Mouse (Mus musculus): ENCODE data around the gene Nos1. TPM values are rescaled to one million over a fixed set of nuclear protein-coding genes. Genes with fewer than 3 reads are reported as not detected.
"Not testable (repeated sequence)": the region's sequence is repeated elsewhere in the genome, so short reads cannot be mapped to it uniquely, and the experiment has no call there.

Nos1 gene
- polyA plus RNA-seq, 1 experiment from 2014 or later = 1.7 TPM

GRCm38 (mm10) chr5:117880916-117881555 lies 100.2 kb downstream of the Nos1 start:
- ATAC-seq = peak; percentile 58; the same call in 1 of the 2 replicates
- 81% methylated on average over 9 of the region's 9 CpGs for WGBS
- H3K27ac ChIP-seq = 0 out of 2 replicates have a peak overlapping the region, but pooled peaks have one; percentile 48

DNA sequence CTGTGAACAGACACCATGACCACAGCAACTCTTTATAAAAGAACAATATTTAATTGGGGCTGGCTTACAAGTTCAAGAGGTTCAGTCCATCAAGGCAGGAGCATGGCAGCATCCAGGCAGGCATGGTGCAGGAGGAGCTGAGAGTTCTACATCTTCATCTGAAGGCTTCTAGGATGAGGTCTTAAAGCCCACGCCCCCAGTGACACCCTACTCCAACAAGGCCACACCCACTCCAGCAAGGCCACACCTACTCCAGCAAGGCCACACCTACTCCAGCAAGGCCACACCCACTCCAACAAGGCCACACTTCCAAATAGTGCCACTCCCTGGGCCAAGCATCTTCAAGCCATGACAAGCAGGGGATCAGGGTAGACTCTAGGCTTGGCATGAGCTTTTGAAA lies 101.6 kb downstream of the Nos1 start:
- 89% methylated on average over 1 of the region's 1 CpGs for WGBS
- H3K9me3 ChIP-seq (replicated peaks); H3K9ac ChIP-seq; H3K4me3 ChIP-seq; H3K4me1 ChIP-seq; H3K4me2 ChIP-seq; H3K27me3 ChIP-seq; H3K27ac ChIP-seq; H3K36me3 ChIP-seq (ENCODE audit: poor library complexity, severe bottlenecking); ATAC-seq: not testable (repeated sequence)

More at GRCm38 (mm10) chr5:117880916-117881555, 100.2 kb downstream of the Nos1 start:
- Histone ChIP-seq H3K27me3 (no peaks in the 10 kb centered on the region), H3K9ac (no peak overlapping the region), H3K36me3 (ENCODE audit: poor library complexity, severe bottlenecking) (no peaks in the 10 kb centered on the region), H3K4me1 (peaks cover 4% of the 10 kb centered on the region), H3K4me2 (no peak overlapping the region), H3K9me3 (replicated peaks) (peaks cover 6% of the 10 kb centered on the region; the same call in 1 of the 2 replicates), H3K4me3 (no peak overlapping the region)

- H3K4me3 ChIP-seq = no peak overlapping the region
- H3K4me2 ChIP-seq = no peak overlapping the region
- 67% methylated on average over 2 of the region's 2 CpGs for WGBS
- H3K36me3 ChIP-seq (ENCODE audit: poor library complexity, severe bottlenecking) = no peaks in the 10 kb centered on the region
- ATAC-seq = no peak
- H3K27me3 ChIP-seq = no peaks in the 10 kb centered on the region
- no peak overlapping the region for H3K9ac ChIP-seq
- H3K9me3 ChIP-seq (replicated peaks) = no peaks in the 10 kb centered on the region
- H3K27ac ChIP-seq = no peak overlapping the region
- peaks cover 4% of the 10 kb centered on the region for H3K4me1 ChIP-seq
Observed at GRCm38 (mm10) chr5:117884991-117885390, 104.2 kb downstream of the Nos1 start.

DNA sequence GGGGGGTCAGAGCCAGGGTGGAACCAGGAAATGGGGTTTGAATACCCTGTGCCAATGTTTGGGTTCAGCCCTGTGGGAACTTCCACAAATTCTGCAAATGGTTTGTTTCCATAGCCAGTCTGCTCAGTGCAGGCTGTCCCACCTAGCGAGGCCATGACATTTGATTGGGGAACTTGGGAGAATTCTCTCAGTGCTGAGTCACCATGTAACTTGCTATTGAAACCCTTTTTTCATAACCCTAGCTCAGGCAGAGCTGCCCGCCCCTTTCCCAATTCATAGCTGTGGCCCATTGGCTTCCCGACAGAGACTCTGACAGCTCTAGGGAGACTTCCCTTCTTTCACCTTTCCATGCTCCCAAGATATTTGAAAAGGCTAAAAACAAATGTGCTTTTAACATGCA lies 107.3 kb downstream of the Nos1 start:
- Histone ChIP-seq H3K4me1 (no peaks in the 10 kb centered on the region), H3K36me3 (ENCODE audit: poor library complexity, severe bottlenecking) (no peaks in the 10 kb centered on the region), H3K9ac (no peak overlapping the region), H3K9me3 (replicated peaks) (no peaks in the 10 kb centered on the region), H3K4me3 (no peak overlapping the region), H3K27ac (no peak overlapping the region), H3K4me2 (no peak overlapping the region), H3K27me3 (no peaks in the 10 kb centered on the region)
- whole genome bisulfite sequencing = 75% methylated on average over 3 of the region's 3 CpGs
- no peak for ATAC-seq

DNA sequence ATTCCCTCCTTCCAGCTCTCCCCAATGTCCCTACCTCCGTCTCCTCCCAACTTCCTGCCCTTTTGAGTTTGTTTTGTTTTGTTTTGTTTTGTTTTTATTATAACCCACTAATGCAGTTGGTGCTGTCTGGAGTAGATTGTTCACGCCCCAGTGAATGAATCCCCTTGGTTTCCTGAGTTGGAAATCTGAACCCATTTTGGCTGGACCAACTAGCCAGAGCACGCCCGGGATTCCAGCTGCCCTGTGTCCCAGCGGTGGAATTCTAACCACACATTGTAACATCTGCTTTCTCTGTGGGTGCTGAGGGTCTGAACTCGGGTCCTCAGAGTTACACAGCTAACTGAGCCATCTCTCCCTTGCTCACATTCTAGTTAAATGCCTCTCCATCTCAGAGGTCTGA lies 108.1 kb downstream of the Nos1 start:
- Histone ChIP-seq H3K4me3 (no peak overlapping the region), H3K9ac (no peak overlapping the region), H3K27ac (no peak overlapping the region; the same call in 1 of the 2 replicates), H3K4me1 (no peaks in the 10 kb centered on the region), H3K27me3 (no peaks in the 10 kb centered on the region), H3K36me3 (ENCODE audit: poor library complexity, severe bottlenecking) (no peaks in the 10 kb centered on the region), H3K9me3 (replicated peaks) (no peaks in the 10 kb centered on the region), H3K4me2 (no peak overlapping the region)
- 72% methylated on average over 6 of the region's 6 CpGs for WGBS
- no peak for ATAC-seq

DNA sequence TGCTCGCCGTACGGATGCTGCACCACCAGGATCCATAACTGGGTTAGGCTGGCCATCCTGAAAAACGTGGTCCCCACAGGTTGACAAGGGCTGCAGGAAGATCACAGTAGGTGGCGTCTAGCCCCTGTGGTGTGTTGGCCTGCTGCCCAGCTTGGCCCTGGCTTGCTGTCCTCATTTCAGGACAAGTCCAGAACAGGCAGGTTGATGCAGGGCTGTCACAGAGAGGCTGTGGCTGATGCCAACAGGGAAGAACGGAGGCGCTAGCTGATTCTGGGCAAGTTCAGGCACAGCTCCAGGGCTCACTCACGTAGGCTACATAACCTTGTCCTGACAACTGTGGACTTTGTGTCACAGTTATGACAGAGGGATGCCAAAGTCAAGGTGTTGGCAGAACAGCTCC lies 108.7 kb downstream of the Nos1 start:
- Histone ChIP-seq H3K9me3 (replicated peaks) (no peaks in the 10 kb centered on the region), H3K9ac (no peak overlapping the region), H3K4me2 (no peak overlapping the region), H3K4me1 (no peaks in the 10 kb centered on the region), H3K4me3 (no peak overlapping the region), H3K27me3 (no peaks in the 10 kb centered on the region), H3K36me3 (ENCODE audit: poor library complexity, severe bottlenecking) (no peaks in the 10 kb centered on the region), H3K27ac (no peak overlapping the region)
- WGBS = 76% methylated on average over 8 of the region's 8 CpGs
- ATAC-seq = no peak

DNA sequence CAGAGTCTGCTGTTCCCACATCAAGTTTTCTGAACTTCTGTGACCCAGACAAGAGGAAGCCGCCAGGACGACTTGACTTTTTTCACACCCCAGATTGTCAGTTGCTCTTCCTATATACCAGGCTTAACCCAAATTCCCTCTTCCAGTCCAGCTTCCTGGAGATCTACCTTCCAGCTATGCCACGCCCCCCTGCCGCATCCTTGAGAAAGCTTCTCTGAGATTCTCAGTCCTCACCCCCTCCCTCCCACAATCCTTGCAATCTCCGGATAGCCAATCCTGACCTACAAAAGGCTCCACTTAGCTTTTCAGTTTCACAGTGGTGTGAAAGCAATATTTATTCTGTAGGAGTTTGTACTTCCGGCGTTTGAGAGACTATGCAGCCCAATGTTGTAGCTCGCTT lies 110.0 kb downstream of the Nos1 start:
- no peaks in the 10 kb centered on the region for H3K4me1 ChIP-seq
- no peaks in the 10 kb centered on the region for H3K9me3 ChIP-seq (replicated peaks)
- no peaks in the 10 kb centered on the region for H3K27me3 ChIP-seq
- H3K36me3 ChIP-seq (ENCODE audit: poor library complexity, severe bottlenecking) = no peaks in the 10 kb centered on the region
- WGBS = 77% methylated on average over 8 of the region's 8 CpGs
- H3K4me3 ChIP-seq = no peak overlapping the region
- H3K27ac ChIP-seq = no peak overlapping the region
- no peak for ATAC-seq
- H3K4me2 ChIP-seq = no peak overlapping the region
- no peak overlapping the region for H3K9ac ChIP-seq

- Histone ChIP-seq H3K27ac (no peak overlapping the region), H3K4me2 (no peak overlapping the region), H3K9ac (no peak overlapping the region), H3K36me3 (ENCODE audit: poor library complexity, severe bottlenecking) (no peaks in the 10 kb centered on the region), H3K4me1 (no peaks in the 10 kb centered on the region), H3K4me3 (no peak overlapping the region), H3K27me3 (no peaks in the 10 kb centered on the region), H3K9me3 (replicated peaks) (no peaks in the 10 kb centered on the region)
- 91% methylated on average over 5 of the region's 5 CpGs for WGBS
- no peak for ATAC-seq
Observed at GRCm38 (mm10) chr5:117891545-117891944, 110.7 kb downstream of the Nos1 start.

- Histone ChIP-seq H3K4me1 (peaks cover 14% of the 10 kb centered on the region; the same call in 1 of the 2 replicates), H3K27me3 (no peaks in the 10 kb centered on the region), H3K36me3 (ENCODE audit: poor library complexity, severe bottlenecking) (no peaks in the 10 kb centered on the region), H3K9ac (no peak overlapping the region), H3K4me3 (no peak overlapping the region), H3K9me3 (replicated peaks) (no peaks in the 10 kb centered on the region), H3K27ac (no peak overlapping the region), H3K4me2 (no peak overlapping the region)
- 86% methylated on average over 5 of the region's 5 CpGs for WGBS
- ATAC-seq = no peak
Observed at GRCm38 (mm10) chr5:117894050-117894449, 113.2 kb downstream of the Nos1 start.

- 18% methylated on average over 9 of the region's 9 CpGs for WGBS
- no peaks in the 10 kb centered on the region for H3K27me3 ChIP-seq
- H3K4me3 ChIP-seq = no peak overlapping the region
- no peak overlapping the region for H3K4me2 ChIP-seq
- no peak for ATAC-seq
- no peak overlapping the region for H3K9ac ChIP-seq
- H3K36me3 ChIP-seq (ENCODE audit: poor library complexity, severe bottlenecking) = no peaks in the 10 kb centered on the region
- H3K9me3 ChIP-seq (replicated peaks) = no peaks in the 10 kb centered on the region
- peaks cover 24% of the 10 kb centered on the region for H3K4me1 ChIP-seq
- no peak overlapping the region for H3K27ac ChIP-seq
Observed at GRCm38 (mm10) chr5:117898055-117898806, 117.4 kb downstream of the Nos1 start.

DNA sequence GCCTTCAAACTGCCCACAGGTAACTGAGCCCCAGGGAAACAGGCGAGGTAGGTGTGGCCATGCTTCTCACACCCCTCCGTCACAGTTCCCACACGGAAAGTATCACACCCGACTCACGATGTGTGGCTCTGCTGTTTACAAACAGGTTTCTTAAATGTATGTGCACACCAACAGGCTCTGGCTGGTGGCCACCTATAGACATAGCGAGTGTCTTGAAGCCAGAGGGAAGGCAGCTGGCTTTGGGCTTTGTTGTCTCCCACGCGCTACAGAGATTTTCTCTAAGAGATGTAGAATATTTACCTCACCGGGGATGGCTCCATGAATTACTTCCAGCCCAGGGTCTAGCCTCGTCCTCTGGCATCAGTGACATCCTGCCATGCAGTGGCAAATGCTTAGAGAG lies 118.5 kb downstream of the Nos1 start:
- Histone ChIP-seq H3K4me2 (no peak overlapping the region), H3K27ac (no peak overlapping the region), H3K27me3 (no peaks in the 10 kb centered on the region), H3K9me3 (replicated peaks) (no peaks in the 10 kb centered on the region), H3K36me3 (ENCODE audit: poor library complexity, severe bottlenecking) (no peaks in the 10 kb centered on the region), H3K9ac (no peak overlapping the region), H3K4me3 (no peak overlapping the region), H3K4me1 (peaks cover 28% of the 10 kb centered on the region)
- WGBS = 77% methylated on average over 10 of the region's 10 CpGs
- ATAC-seq = no peak

DNA sequence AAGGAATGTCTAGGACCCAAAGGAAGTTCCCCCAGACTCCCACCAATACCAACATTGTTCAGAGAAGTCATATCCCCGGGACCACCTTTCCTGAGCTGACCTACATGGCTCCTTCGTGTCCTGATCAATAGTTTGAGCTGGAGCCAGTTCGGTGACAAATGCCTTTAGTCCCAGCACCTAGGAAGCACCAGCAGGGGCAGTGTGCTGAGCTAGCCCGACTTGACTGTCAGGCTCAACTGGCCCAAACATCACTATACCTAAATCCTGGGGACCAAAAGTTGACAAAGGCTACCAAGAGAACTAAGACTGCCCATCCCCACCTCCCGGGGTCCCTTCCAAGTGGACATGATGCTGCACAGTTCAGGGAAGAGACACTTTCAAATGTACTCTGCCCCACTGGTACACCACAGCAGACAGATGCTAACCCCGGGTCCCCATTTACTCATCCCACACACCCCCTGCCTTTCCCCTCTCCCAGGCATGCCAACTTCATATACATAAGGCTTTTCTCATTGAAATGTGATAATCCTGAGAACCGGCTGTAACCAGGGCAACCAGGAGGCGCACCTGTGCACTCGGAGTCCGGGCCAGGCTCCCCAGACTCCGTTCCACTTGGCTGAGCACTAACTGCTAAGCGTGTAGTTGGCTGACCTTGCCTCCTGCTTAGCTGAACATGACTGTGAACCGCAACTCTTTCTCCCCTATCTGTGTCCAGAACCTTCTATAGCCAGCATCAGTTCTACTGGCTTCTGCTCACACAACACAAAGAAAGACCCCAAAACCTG lies 120.3 kb downstream of the Nos1 start:
- Histone ChIP-seq H3K9ac (no peak overlapping the region), H3K4me2 (no peak overlapping the region), H3K27ac (no peak overlapping the region), H3K9me3 (replicated peaks) (no peaks in the 10 kb centered on the region), H3K27me3 (no peaks in the 10 kb centered on the region), H3K36me3 (ENCODE audit: poor library complexity, severe bottlenecking) (no peaks in the 10 kb centered on the region), H3K4me1 (peaks cover 28% of the 10 kb centered on the region), H3K4me3 (no peak overlapping the region)
- WGBS = 8% methylated on average over 13 of the region's 13 CpGs
- 0 out of 2 replicates have a peak, but pooled peaks have one; percentile 27 for ATAC-seq
